Mouse (Mus musculus): ENCODE data around the gene Kif26b. TPM values are rescaled to one million over a fixed set of nuclear protein-coding genes. Genes with fewer than 3 reads are reported as not detected.

Gene Kif26b
- polyA plus RNA-seq, 1 experiment from 2014 or later = 8.7 TPM

DNA sequence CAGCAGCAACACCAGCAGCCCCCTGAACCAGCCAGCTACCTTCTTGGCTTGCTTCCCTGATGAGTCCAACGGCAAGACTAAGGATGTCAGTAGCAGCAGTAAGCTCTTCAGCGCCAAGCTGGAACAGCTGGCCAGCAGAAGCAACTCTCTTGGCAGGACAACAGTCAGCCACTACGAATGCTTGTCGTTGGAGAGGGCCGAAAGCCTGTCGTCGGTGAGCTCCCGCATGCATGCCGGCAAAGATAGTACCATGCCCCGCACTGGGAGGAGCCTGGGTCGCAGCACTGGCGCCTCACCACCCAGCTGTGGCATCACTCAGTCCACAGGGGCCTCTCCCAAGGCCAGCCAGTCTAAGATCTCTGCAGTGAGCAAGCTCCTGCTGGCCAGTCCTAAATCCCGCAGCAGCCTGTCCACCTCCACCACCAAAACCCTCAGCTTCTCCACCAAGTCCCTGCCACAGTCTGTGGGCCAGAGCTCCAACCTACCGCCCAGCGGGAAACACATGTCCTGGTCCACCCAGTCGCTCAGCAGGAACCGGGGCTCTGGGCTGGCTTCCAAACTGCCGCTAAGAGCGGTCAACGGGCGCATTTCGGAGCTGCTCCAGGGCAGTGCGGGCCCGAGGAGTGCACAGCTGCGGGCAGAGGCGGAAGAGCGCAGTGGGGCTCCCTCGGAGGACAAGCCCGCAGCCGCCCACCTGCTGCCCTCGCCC, 388.4 kb downstream of the Kif26b start:
- Histone ChIP-seq H3K4me2 (ENCODE audit: low read length) (peak overlapping the region; percentile 36; the same call in 1 of the 2 replicates), H3K27ac (ENCODE audit: low read depth, low read length) (no peak overlapping the region), H3K4me1 (ENCODE audit: control insufficient read depth, insufficient read depth, low read depth, low read length) (peaks cover 15% of the 10 kb centered on the region), H3K9me3 (ENCODE audit: control insufficient read depth, low read length) (no peaks in the 10 kb centered on the region), H3K4me3 (ENCODE audit: low read length) (no peak overlapping the region), H3K36me3 (ENCODE audit: control insufficient read depth, insufficient read depth, low read length) (peaks cover 3% of the 10 kb centered on the region; the same call in 1 of the 2 replicates), H3K27me3 (replicated peaks; ENCODE audit: control insufficient read depth, insufficient read depth, low read length) (no peaks in the 10 kb centered on the region), H3K9ac (ENCODE audit: low read depth, low read length) (no peak overlapping the region)
- WGBS = 41% methylated on average over 31 of the region's 31 CpGs
- no peak for ATAC-seq

DNA sequence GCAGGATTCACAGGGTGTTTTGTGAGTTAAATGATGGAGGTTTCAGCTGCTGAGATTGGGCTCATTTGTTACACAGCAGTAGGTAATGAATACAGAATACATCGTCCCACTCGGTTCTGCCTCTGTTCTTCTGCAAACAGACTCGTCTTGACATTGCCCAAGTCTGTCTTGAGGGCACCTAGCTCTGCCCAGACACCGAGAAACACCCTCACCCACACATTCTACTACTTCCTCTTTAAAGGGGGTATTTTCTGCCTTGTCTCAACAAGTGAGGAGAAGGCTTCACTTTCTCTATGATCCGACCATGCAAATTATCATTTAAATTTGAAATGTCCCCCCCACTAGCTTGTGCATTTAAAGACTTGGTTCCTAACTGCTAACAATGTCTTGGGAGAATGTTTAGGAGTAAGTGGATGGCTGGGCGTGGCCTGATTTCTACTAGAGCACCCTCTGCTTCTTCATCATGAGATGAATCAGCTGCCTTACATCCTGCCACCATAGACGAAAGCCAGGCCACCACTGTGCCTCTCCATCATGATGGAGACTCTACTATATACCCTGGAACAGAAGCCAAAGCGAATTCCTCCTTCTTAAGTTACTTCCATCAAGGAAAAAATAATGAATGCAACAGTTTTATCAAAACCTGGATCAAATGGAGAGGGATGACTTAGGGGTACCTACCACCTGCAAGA, 395.7 kb downstream of the Kif26b start:
- no peak overlapping the region for H3K4me3 ChIP-seq (ENCODE audit: low read length)
- ATAC-seq = no peak
- no peaks in the 10 kb centered on the region for H3K4me1 ChIP-seq (ENCODE audit: control insufficient read depth, insufficient read depth, low read depth, low read length)
- no peak overlapping the region for H3K9ac ChIP-seq (ENCODE audit: low read depth, low read length)
- H3K27ac ChIP-seq (ENCODE audit: low read depth, low read length) = no peak overlapping the region
- H3K36me3 ChIP-seq (ENCODE audit: control insufficient read depth, insufficient read depth, low read length) = peaks cover 6% of the 10 kb centered on the region; the same call in 1 of the 2 replicates
- H3K4me2 ChIP-seq (ENCODE audit: low read length) = no peak overlapping the region
- H3K9me3 ChIP-seq (ENCODE audit: control insufficient read depth, low read length) = no peaks in the 10 kb centered on the region
- 70% methylated on average over 8 of the region's 8 CpGs for WGBS
- no peaks in the 10 kb centered on the region for H3K27me3 ChIP-seq (replicated peaks; ENCODE audit: control insufficient read depth, insufficient read depth, low read length)

DNA sequence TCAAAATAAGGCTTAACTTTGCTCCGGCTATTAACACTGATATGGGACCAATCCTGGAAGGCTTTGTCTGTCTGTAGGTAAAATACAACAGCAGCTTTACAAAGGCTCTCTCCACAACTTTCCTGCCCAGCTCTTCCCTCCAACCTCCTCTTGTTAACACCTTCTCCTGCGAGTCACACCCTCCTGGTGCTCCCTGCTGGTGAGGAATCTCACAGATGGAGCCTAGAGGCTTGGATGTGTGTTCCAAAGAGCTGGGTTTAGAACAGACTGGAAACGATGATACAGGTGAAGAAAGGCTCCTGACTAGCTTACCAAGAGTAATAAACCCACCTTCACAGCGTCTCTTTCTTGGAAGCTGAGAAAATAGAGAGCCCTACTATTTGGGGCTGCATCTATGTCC, 400.6 kb downstream of the Kif26b start:
- no peak overlapping the region for H3K4me3 ChIP-seq (ENCODE audit: low read length)
- H3K36me3 ChIP-seq (ENCODE audit: control insufficient read depth, insufficient read depth, low read length) = peaks cover 13% of the 10 kb centered on the region; the same call in 1 of the 2 replicates
- no peak overlapping the region for H3K4me2 ChIP-seq (ENCODE audit: low read length)
- no peaks in the 10 kb centered on the region for H3K9me3 ChIP-seq (ENCODE audit: control insufficient read depth, low read length)
- no peaks in the 10 kb centered on the region for H3K27me3 ChIP-seq (replicated peaks; ENCODE audit: control insufficient read depth, insufficient read depth, low read length)
- no peaks in the 10 kb centered on the region for H3K4me1 ChIP-seq (ENCODE audit: control insufficient read depth, insufficient read depth, low read depth, low read length)
- no peak overlapping the region for H3K9ac ChIP-seq (ENCODE audit: low read depth, low read length)
- no peak for ATAC-seq
- 74% methylated on average over 4 of the region's 4 CpGs for WGBS
- H3K27ac ChIP-seq (ENCODE audit: low read depth, low read length) = no peak overlapping the region

DNA sequence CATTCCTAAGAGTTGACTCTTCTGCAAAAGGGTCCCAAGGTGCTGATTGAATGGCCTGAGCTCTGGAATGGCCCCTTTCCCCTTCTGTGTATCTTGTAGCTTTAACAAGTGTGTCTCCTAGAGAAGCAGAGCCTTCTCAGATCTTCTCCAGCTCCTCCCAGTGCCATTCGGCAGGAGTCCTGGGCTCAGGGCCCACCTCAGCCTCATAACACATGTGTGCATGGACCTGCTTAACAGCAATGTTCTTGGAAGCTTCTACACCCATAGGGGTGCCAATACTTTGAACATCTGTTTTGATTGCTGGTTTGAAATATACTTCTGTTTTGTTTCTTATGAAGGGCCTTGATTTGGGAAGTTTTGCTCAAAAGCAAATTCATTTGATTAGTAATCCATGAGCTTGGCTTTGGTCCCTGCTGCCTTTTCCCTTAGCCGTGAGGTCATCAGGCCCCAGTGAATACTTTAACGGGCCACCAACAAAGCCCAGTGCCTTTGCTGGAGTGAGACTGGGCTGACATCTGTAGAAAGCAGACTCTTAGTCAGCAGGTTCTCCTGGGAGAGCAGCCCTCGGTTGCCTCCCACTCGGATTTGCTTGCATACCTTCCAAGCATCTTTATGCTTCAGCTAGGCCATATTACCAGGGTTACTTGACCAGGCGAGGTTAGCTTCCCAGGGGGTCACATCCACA, 405.2 kb downstream of the Kif26b start:
- WGBS = 80% methylated on average over 6 of the region's 6 CpGs
- Histone ChIP-seq H3K9me3 (ENCODE audit: control insufficient read depth, low read length) (no peaks in the 10 kb centered on the region), H3K27ac (ENCODE audit: low read depth, low read length) (no peak overlapping the region), H3K27me3 (replicated peaks; ENCODE audit: control insufficient read depth, insufficient read depth, low read length) (no peaks in the 10 kb centered on the region), H3K4me2 (ENCODE audit: low read length) (no peak overlapping the region), H3K4me1 (ENCODE audit: control insufficient read depth, insufficient read depth, low read depth, low read length) (no peaks in the 10 kb centered on the region), H3K9ac (ENCODE audit: low read depth, low read length) (no peak overlapping the region), H3K36me3 (ENCODE audit: control insufficient read depth, insufficient read depth, low read length) (peaks cover 7% of the 10 kb centered on the region; the same call in 1 of the 2 replicates), H3K4me3 (ENCODE audit: low read length) (no peak overlapping the region)
- no peak for ATAC-seq

DNA sequence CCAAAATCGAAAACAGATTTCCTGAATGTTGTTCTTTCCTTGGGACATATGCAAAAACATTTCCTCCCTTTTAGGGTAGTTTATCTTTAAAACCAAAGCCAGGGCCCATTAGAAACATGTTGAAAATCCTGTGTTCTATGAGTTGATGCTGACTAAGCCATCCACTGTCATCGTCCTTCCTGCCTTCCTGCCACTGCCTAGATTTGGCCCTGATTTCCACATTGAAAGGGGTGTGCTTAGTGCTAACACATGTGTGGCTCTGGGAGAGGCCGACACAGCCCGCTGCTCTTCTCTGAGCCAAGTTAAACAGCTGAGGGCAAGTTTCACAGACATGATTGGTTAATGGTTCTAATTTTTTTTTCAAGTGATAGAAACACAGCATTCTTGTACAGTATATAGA, 407.5 kb downstream of the Kif26b start:
- no peak overlapping the region for H3K27ac ChIP-seq (ENCODE audit: low read depth, low read length)
- H3K4me1 ChIP-seq (ENCODE audit: control insufficient read depth, insufficient read depth, low read depth, low read length) = no peaks in the 10 kb centered on the region
- ATAC-seq = no peak
- no peaks in the 10 kb centered on the region for H3K9me3 ChIP-seq (ENCODE audit: control insufficient read depth, low read length)
- H3K36me3 ChIP-seq (ENCODE audit: control insufficient read depth, insufficient read depth, low read length) = peaks cover 7% of the 10 kb centered on the region; the same call in 1 of the 2 replicates
- 74% methylated on average over 4 of the region's 4 CpGs for WGBS
- no peaks in the 10 kb centered on the region for H3K27me3 ChIP-seq (replicated peaks; ENCODE audit: control insufficient read depth, insufficient read depth, low read length)
- H3K4me2 ChIP-seq (ENCODE audit: low read length) = no peak overlapping the region
- H3K4me3 ChIP-seq (ENCODE audit: low read length) = no peak overlapping the region
- no peak overlapping the region for H3K9ac ChIP-seq (ENCODE audit: low read depth, low read length)

DNA sequence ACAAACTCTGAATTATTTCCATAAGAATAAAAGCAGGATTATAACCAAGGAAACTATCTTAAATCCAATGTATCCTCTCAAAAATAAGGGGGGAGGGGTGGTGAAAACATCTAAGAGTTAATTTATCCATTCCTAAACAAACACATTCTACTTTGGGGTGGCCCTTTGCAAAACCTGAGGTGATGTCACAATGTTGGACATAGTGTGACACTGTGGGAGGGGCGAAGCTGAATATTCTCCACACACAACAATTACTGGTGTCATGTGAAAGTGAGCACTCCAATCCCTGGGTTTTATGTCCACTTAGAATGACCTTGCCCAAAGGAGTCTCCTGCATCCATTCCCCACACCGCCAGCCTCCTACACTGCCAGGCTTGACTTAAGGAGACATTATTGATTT, 408.1 kb downstream of the Kif26b start:
- no peak overlapping the region for H3K9ac ChIP-seq (ENCODE audit: low read depth, low read length)
- no peak overlapping the region for H3K4me3 ChIP-seq (ENCODE audit: low read length)
- no peak for ATAC-seq
- H3K36me3 ChIP-seq (ENCODE audit: control insufficient read depth, insufficient read depth, low read length) = peaks cover 6% of the 10 kb centered on the region; the same call in 1 of the 2 replicates
- WGBS = 79% methylated on average over 2 of the region's 2 CpGs
- no peak overlapping the region for H3K4me2 ChIP-seq (ENCODE audit: low read length)
- H3K9me3 ChIP-seq (ENCODE audit: control insufficient read depth, low read length) = no peaks in the 10 kb centered on the region
- H3K27ac ChIP-seq (ENCODE audit: low read depth, low read length) = no peak overlapping the region
- H3K27me3 ChIP-seq (replicated peaks; ENCODE audit: control insufficient read depth, insufficient read depth, low read length) = no peaks in the 10 kb centered on the region
- H3K4me1 ChIP-seq (ENCODE audit: control insufficient read depth, insufficient read depth, low read depth, low read length) = no peaks in the 10 kb centered on the region

DNA sequence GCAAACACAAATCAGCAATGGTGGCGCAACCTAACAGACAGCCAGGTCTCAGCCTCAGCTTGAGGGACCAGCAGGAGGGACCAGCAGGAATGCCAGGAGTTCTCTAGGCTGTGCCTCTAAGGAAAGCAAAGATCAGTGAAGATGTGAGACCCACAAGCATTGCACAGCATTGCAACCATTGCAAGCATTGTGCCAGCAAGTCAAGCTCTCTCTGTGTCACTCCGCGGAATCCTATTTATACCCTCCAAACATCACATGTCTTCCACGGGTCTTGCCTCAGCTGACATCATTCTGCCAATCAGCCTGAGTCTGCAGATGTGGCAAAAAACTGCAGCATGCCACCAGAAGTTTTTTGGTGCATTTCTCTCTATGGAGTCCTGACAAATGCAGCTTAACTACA, 411.4 kb downstream of the Kif26b start:
- WGBS = 79% methylated on average over 4 of the region's 4 CpGs
- H3K4me2 ChIP-seq (ENCODE audit: low read length) = no peak overlapping the region
- H3K36me3 ChIP-seq (ENCODE audit: control insufficient read depth, insufficient read depth, low read length) = no peaks in the 10 kb centered on the region
- no peak overlapping the region for H3K27ac ChIP-seq (ENCODE audit: low read depth, low read length)
- no peaks in the 10 kb centered on the region for H3K27me3 ChIP-seq (replicated peaks; ENCODE audit: control insufficient read depth, insufficient read depth, low read length)
- H3K4me3 ChIP-seq (ENCODE audit: low read length) = no peak overlapping the region
- H3K9ac ChIP-seq (ENCODE audit: low read depth, low read length) = no peak overlapping the region
- no peaks in the 10 kb centered on the region for H3K4me1 ChIP-seq (ENCODE audit: control insufficient read depth, insufficient read depth, low read depth, low read length)
- no peaks in the 10 kb centered on the region for H3K9me3 ChIP-seq (ENCODE audit: control insufficient read depth, low read length)
- no peak for ATAC-seq

DNA sequence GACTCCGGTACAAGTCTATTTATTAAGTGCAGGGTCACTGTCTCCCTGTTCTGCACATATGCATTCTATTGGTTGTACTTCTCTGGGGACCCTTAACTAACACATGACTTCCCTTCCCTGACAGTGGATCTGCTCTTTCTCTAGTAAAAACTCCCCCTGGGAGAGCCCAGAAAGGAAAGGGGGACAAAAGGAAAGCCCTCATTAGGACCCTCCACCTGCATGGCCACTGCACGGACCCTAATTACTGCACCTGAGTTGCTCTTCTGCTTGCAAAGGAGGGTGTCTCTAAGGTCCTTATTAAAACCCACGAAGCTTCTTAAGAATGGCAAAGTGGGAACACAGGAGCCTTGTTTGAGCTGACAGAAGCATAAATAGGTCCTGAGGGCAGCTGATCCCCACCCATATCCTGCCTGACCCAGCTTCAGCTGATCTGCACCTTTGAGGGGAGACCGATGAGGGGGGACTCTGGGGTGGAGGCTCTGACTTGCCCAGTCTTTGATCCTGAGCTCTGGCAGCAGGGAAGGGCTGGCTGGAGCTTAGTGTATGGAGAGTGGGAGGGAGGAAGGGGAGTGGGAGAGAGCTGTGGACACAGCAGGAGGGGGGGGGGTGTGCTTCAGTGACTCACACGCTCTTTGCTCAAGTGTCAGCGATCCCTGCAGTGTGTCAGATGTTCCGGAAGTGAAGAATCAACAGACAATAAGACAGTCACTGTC, 413.5 kb downstream of the Kif26b start:
- Histone ChIP-seq H3K4me3 (ENCODE audit: low read length) (no peak overlapping the region), H3K4me2 (ENCODE audit: low read length) (no peak overlapping the region), H3K9me3 (ENCODE audit: control insufficient read depth, low read length) (no peaks in the 10 kb centered on the region), H3K9ac (ENCODE audit: low read depth, low read length) (no peak overlapping the region), H3K36me3 (ENCODE audit: control insufficient read depth, insufficient read depth, low read length) (no peaks in the 10 kb centered on the region), H3K27ac (ENCODE audit: low read depth, low read length) (no peak overlapping the region), H3K27me3 (replicated peaks; ENCODE audit: control insufficient read depth, insufficient read depth, low read length) (no peaks in the 10 kb centered on the region), H3K4me1 (ENCODE audit: control insufficient read depth, insufficient read depth, low read depth, low read length) (no peaks in the 10 kb centered on the region)
- ATAC-seq = no peak
- 48% methylated on average over 7 of the region's 7 CpGs for WGBS

Data from hindbrain, embryonic 16.5 days (tissue).